Mouse (Mus musculus): ENCODE measurements around the gene Akr1c18. TPM values are rescaled to one million over a fixed set of nuclear protein-coding genes. Genes with fewer than 3 reads are reported as not detected.

Gene Akr1c18
- not detected for polyA plus RNA-seq (2017; shearing (Covaris generic))

DNA sequence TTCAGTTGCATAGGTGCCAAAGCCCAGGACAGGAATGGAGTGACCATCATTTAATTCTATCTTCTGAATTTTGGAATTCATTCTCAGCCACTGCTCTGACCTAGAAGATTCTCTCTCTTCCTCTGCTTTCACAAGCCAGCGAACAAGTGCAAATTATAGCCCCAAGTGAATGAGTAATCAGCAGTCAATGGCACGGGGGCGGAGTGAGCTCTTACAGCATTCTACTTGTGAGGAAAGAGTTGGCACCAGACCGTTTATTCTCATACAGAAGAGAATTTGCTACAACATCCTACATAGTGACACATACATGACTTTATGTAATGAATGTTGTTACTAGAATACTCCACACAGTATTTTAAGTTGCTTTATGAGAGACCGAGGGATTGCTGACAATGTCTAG, at the start of gene Akr1c18:
Gene Akr1c18 (minus strand): TSS at position 137 of the 400 bp plus-strand sequence.

GRCm38 (mm10) chr13:4190904-4191303, 40.5 kb upstream of the Akr1c18 start, which contains the start of gene Akr1c13:
TSS of gene Akr1c13 (plus strand) at chr13:4191150.

Other genes with a start within 250 kb of the Akr1c18 start
- 25.3 TPM for gene Net1, start 232.4 kb downstream of the Akr1c18 start, polyA plus RNA-seq (2017; shearing (Covaris generic))
- gene Tubal3, start 232.4 kb downstream of the Akr1c18 start, polyA plus RNA-seq (2017; shearing (Covaris generic)) = not detected
- gene Ucn3, start 205.3 kb downstream of the Akr1c18 start, polyA plus RNA-seq (2017; shearing (Covaris generic)) = not detected
- not detected for gene Akr1c14, start 101.6 kb downstream of the Akr1c18 start, polyA plus RNA-seq (2017; shearing (Covaris generic))
- 10.0 TPM for gene Akr1c13, start 40.5 kb upstream of the Akr1c18 start, polyA plus RNA-seq (2017; shearing (Covaris generic))
- not detected for gene Akr1c19, start 78.0 kb upstream of the Akr1c18 start, polyA plus RNA-seq (2017; shearing (Covaris generic))
- 2.8 TPM for gene Akr1c12, start 128.8 kb upstream of the Akr1c18 start, polyA plus RNA-seq (2017; shearing (Covaris generic))

Data from effector memory CD4-positive, alpha-beta T cell, adult 7 months (primary cell).